Mouse (Mus musculus): ENCODE data around the gene Agpat1. TPM values are rescaled to one million over a fixed set of nuclear protein-coding genes. Genes with fewer than 3 reads are reported as not detected.
A peak's percentile ranks its signal among the peaks of the same experiment; 100 is the strongest.

Gene Agpat1
- polyA plus RNA-seq, 1 experiment = 172 TPM

DNA sequence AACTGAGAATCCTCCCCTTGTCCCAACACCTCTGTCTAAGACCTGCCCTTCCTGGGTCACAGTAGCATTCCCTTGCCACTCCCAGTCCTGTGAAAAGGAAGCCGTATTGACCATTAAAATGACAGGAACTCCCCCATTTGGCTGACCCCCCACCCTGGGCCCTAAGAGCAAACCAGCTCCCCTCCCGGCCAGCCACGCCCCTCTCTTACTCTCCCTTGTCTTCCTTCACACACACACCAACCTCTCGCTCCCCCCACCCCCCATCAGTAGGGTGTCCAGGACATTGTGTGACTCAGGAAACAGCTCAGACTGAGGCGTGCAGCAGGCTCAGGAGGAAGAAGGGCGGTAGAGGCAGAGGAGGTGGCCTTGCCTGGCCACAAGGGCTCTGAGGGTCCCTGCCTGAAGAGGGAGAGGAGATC is 40.0 kb upstream of the Agpat1 start, which contains the start of gene Notch4:
Gene Notch4, plus strand, starts transcription at position 266 of the 419 bp plus-strand sequence.
- Histone ChIP-seq H3K4me1 (ENCODE audit: control insufficient read depth, insufficient read depth, low read length) (peaks cover 15% of the 10 kb centered on the region), H3K4me3 (replicated peaks; ENCODE audit: extremely low read depth, low read depth, low read length) (peak within 1 kb of the TSS; percentile 64)
- WGBS = 5% methylated on average over 6 of the region's 6 CpGs
- DNase-seq = peak; percentile 30
- TF ChIP-seq CTCF (IDR thresholded peaks at IDR 0.05; ENCODE audit: insufficient read depth, low read length) (no peak), POLR2A (IDR thresholded peaks at IDR 0.05; ENCODE audit: borderline replicate concordance, extremely low read depth, low read depth, low read length) (peak; percentile 92; the same call in 1 of the 2 replicates)

DNA sequence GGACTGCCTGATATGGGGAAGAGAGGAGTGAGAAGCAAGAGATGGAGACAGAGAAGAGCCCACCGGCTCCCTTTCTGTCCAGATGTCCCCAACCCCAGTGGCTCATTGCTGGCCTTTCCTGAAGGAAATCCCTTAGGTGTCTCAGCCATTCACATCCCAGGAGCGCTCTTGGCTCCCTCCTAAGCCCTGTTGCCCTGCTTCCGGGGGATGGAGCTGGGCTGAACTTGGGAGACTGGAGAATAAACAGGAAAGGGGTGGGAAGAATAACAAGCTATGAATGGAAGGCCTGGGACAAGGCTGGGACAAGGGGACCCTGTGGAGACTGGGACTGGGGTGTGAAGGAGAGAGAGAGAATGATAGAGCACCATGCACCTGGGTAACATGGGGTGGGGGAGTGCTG is 39.3 kb upstream of the Agpat1 start:
- peak; percentile 37 for DNase-seq
- 22% methylated on average over 3 of the region's 3 CpGs for WGBS
- TF ChIP-seq POLR2A (IDR thresholded peaks at IDR 0.05; ENCODE audit: borderline replicate concordance, extremely low read depth, low read depth, low read length) = peak; percentile 88; the same call in 1 of the 2 replicates
- no peak for TF ChIP-seq CTCF (IDR thresholded peaks at IDR 0.05; ENCODE audit: insufficient read depth, low read length)
- Histone ChIP-seq H3K4me1 (ENCODE audit: control insufficient read depth, insufficient read depth, low read length) (peaks cover 12% of the 10 kb centered on the region), H3K4me3 (replicated peaks; ENCODE audit: extremely low read depth, low read depth, low read length) (peak overlapping the region; percentile 64)

DNA sequence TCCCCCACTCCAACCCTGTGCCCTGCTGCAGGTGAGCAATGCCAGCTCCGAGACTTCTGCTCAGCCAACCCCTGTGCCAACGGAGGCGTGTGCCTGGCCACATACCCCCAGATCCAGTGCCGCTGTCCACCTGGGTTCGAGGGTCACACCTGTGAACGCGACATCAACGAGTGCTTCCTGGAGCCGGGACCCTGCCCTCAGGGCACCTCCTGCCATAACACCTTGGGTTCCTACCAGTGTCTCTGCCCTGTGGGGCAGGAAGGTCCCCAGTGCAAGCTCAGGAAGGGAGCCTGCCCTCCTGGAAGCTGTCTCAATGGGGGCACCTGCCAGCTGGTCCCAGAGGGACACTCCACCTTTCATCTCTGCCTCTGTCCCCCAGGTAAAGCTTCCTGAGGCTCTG is 36.8 kb upstream of the Agpat1 start:
- 59% methylated on average over 9 of the region's 9 CpGs for WGBS
- TF ChIP-seq POLR2A (IDR thresholded peaks at IDR 0.05; ENCODE audit: borderline replicate concordance, extremely low read depth, low read depth, low read length) (no peak), CTCF (IDR thresholded peaks at IDR 0.05; ENCODE audit: insufficient read depth, low read length) (no peak)
- no peak overlapping the region for H3K4me3 ChIP-seq (replicated peaks; ENCODE audit: extremely low read depth, low read depth, low read length)
- no peak for DNase-seq
- peaks cover 6% of the 10 kb centered on the region; the same call in 1 of the 2 replicates for H3K4me1 ChIP-seq (ENCODE audit: control insufficient read depth, insufficient read depth, low read length)

DNA sequence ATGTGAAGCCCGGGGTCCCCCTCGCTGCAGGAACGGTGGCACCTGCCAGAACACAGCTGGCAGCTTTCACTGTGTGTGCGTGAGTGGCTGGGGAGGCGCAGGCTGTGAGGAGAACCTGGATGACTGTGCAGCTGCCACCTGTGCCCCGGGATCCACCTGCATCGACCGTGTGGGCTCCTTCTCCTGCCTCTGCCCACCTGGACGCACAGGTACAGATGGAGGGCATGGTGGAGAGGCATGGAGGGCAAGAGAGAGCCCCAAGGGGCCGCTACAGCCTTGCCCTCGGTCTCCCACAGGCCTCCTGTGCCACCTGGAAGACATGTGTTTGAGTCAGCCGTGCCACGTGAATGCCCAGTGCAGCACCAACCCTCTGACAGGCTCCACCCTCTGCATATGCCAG is 35.6 kb upstream of the Agpat1 start:
- Histone ChIP-seq H3K4me3 (replicated peaks; ENCODE audit: extremely low read depth, low read depth, low read length) (no peak overlapping the region), H3K4me1 (ENCODE audit: control insufficient read depth, insufficient read depth, low read length) (peaks cover 4% of the 10 kb centered on the region; the same call in 1 of the 2 replicates)
- DNase-seq = no peak
- TF ChIP-seq POLR2A (IDR thresholded peaks at IDR 0.05; ENCODE audit: borderline replicate concordance, extremely low read depth, low read depth, low read length) (no peak), CTCF (IDR thresholded peaks at IDR 0.05; ENCODE audit: insufficient read depth, low read length) (no peak)
- 76% methylated on average over 13 of the region's 13 CpGs for WGBS

DNA sequence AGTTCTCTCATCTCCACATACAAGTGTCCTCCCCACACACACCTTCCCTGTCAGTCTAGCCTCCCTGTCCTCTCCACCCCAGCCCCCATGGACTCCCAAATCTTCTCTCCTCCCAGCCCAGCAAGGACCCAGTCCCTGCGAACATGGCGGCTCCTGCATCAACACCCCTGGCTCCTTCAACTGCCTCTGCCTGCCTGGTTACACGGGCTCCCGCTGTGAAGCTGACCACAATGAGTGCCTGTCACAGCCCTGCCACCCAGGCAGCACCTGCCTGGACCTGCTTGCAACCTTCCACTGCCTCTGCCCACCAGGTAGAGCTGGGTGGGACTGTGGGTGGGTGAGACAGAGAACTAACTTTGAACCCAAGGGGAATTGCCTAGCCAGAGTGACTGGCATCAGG is 34.1 kb upstream of the Agpat1 start:
- no peak overlapping the region for H3K4me3 ChIP-seq (replicated peaks; ENCODE audit: extremely low read depth, low read depth, low read length)
- TF ChIP-seq CTCF (IDR thresholded peaks at IDR 0.05; ENCODE audit: insufficient read depth, low read length) (no peak), POLR2A (IDR thresholded peaks at IDR 0.05; ENCODE audit: borderline replicate concordance, extremely low read depth, low read depth, low read length) (no peak)
- no peak for DNase-seq
- 66% methylated on average over 4 of the region's 4 CpGs for WGBS
- H3K4me1 ChIP-seq (ENCODE audit: control insufficient read depth, insufficient read depth, low read length) = peaks cover 4% of the 10 kb centered on the region; the same call in 1 of the 2 replicates

DNA sequence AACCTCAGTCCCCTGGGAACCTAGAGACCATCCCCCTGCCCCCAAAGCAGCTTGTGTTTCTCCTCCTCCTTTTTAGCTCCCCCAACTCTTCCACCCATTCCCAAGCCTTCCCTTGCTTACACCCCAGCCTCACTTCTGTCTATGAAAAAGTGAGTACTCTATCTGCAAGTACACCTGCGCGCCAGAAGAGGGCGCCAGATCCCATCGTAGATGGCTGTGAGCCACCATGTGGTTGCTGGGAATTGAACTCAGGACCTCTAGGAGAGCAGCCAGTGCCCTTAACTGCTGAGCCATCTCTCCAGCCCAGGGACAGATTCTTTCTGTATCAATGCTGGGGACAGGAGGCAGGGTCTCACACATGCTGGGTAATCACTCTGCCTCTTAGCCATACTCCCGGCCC is 32.2 kb upstream of the Agpat1 start:
- DNase-seq = no peak
- no peak overlapping the region for H3K4me3 ChIP-seq (replicated peaks; ENCODE audit: extremely low read depth, low read depth, low read length)
- 25% methylated on average over 5 of the region's 5 CpGs for WGBS
- H3K4me1 ChIP-seq (ENCODE audit: control insufficient read depth, insufficient read depth, low read length) = no peaks in the 10 kb centered on the region
- TF ChIP-seq CTCF (IDR thresholded peaks at IDR 0.05; ENCODE audit: insufficient read depth, low read length) (peak; percentile 54), POLR2A (IDR thresholded peaks at IDR 0.05; ENCODE audit: borderline replicate concordance, extremely low read depth, low read depth, low read length) (no peak)

DNA sequence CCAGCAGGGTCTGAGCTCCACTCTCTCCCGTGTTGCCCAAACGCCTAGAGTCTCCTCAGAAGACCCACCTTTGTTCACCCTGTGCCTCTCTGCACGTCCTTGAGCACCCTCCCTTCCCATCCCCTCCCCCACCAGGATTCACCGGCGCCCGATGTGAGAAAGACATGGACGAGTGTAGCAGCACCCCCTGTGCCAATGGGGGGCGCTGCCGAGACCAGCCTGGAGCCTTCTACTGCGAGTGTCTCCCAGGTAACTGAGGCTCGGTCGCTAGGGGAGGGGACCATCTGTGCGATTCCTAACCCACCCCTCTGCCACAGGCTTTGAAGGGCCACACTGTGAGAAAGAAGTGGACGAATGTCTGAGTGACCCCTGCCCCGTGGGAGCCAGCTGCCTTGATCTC is 31.7 kb upstream of the Agpat1 start:
- no peak for TF ChIP-seq CTCF (IDR thresholded peaks at IDR 0.05; ENCODE audit: insufficient read depth, low read length)

DNA sequence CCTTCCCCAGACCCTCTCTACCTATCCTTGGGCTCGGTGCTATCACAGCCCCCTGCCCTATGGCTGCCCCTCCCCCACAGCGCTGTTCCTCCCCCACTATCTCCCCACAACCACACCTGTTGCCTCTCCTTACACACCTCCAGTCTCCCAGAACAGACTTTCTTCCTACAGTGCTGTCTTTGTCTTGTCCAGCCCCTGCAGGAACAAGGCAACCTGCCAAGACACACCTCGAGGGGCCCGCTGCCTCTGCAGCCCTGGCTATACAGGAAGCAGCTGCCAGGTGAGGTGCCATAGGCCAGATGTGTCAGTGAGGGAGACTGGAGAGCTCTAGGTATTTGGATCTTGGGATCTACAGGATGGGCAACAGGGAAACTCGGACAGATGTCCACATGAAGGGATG is 27.5 kb upstream of the Agpat1 start:
- Histone ChIP-seq H3K4me1 (ENCODE audit: control insufficient read depth, insufficient read depth, low read length) (no peaks in the 10 kb centered on the region), H3K4me3 (replicated peaks; ENCODE audit: extremely low read depth, low read depth, low read length) (no peak overlapping the region)
- DNase-seq = no peak
- no peak for TF ChIP-seq POLR2A (IDR thresholded peaks at IDR 0.05; ENCODE audit: borderline replicate concordance, extremely low read depth, low read depth, low read length)
- TF ChIP-seq CTCF (IDR thresholded peaks at IDR 0.05; ENCODE audit: insufficient read depth, low read length) = no peak
- 55% methylated on average over 5 of the region's 5 CpGs for WGBS

More for the DNA sequence above, 31.7 kb upstream of the Agpat1 start:
- no peaks in the 10 kb centered on the region for H3K4me1 ChIP-seq (ENCODE audit: control insufficient read depth, insufficient read depth, low read length)
- H3K4me3 ChIP-seq (replicated peaks; ENCODE audit: extremely low read depth, low read depth, low read length) = no peak overlapping the region
- WGBS = 33% methylated on average over 15 of the region's 15 CpGs
- DNase-seq = no peak

DNA sequence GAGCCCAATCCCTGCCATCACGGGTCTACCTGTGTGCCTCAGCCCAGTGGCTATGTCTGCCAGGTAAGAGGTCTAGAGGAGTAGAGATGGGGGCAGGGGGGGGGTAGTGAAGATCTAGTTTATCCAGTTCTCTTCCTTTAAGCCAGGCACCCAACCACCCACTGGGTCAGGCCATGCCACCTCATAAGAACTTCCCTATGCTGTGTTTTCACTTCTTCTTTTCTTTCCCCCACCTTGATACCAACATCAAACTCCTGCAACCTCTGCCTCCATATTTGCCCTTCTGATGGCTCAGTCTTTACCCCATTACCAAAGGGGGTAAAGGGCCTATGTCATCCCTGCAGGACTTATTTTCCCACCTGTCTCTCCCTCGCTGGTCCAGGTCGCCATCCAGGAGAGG is 26.0 kb upstream of the Agpat1 start:
- no peak overlapping the region for H3K4me3 ChIP-seq (replicated peaks; ENCODE audit: extremely low read depth, low read depth, low read length)
- H3K4me1 ChIP-seq (ENCODE audit: control insufficient read depth, insufficient read depth, low read length) = no peaks in the 10 kb centered on the region
- no peak for DNase-seq
- 93% methylated on average over 3 of the region's 3 CpGs for WGBS
- TF ChIP-seq POLR2A (IDR thresholded peaks at IDR 0.05; ENCODE audit: borderline replicate concordance, extremely low read depth, low read depth, low read length) (no peak), CTCF (IDR thresholded peaks at IDR 0.05; ENCODE audit: insufficient read depth, low read length) (no peak)

DNA sequence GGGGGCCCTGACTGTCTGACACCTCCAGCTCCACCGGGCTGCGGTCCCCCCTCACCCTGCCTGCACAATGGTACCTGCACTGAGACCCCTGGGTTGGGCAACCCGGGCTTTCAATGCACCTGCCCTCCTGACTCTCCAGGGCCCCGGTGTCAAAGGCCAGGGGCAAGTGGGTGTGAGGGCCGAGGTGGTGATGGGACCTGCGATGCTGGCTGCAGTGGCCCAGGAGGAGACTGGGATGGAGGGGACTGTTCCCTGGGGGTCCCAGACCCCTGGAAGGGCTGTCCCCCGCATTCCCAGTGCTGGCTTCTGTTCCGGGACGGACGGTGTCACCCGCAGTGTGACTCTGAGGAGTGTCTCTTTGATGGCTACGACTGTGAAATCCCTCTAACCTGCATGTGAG is 21.5 kb upstream of the Agpat1 start:
- DNase-seq = no peak
- peaks cover 8% of the 10 kb centered on the region for H3K4me1 ChIP-seq (ENCODE audit: control insufficient read depth, insufficient read depth, low read length)
- TF ChIP-seq CTCF (IDR thresholded peaks at IDR 0.05; ENCODE audit: insufficient read depth, low read length) (no peak), POLR2A (IDR thresholded peaks at IDR 0.05; ENCODE audit: borderline replicate concordance, extremely low read depth, low read depth, low read length) (no peak)
- 88% methylated on average over 12 of the region's 12 CpGs for WGBS
- H3K4me3 ChIP-seq (replicated peaks; ENCODE audit: extremely low read depth, low read depth, low read length) = no peak overlapping the region

Data from lung, adult 2 months (tissue).